Mouse (Mus musculus): ENCODE measurements around the gene Pdia5. TPM values are rescaled to one million over a fixed set of nuclear protein-coding genes. Genes with fewer than 3 reads are reported as not detected.

Pdia5 gene
- polyA plus RNA-seq, 1 experiment, result 18.0 TPM

DNA sequence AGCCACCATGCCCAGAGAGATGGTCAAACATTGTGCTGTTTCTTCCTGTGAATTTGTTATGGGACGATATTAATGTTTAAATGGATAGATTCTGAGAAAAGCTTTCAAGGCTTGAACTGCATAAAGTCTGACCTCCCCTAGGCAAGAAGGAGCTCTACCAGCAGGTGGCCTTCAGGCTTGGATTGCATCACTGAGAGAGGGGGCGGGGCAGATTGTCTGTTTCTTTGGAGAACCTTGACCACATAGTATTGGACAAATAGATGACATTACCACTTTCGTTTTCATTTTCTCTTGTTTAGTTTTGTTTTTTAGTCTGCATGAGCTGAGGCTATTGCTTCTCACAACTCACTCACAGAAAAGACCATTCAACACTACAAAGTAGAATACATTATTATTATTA lies 111.3 kb downstream of the Pdia5 start:
- no peak for TF ChIP-seq USF1 (IDR thresholded peaks at IDR 0.05; ENCODE audit: low read depth)
- TF ChIP-seq CEBPB (IDR thresholded peaks at IDR 0.05; ENCODE audit: low read depth), result peak; percentile 57
- no peaks in the 10 kb centered on the region for H3K79me3 ChIP-seq (ENCODE audit: low read depth)
- no peak overlapping the region for H3K4me3 ChIP-seq (ENCODE audit: insufficient read depth, poor library complexity, severe bottlenecking)
- H3K36me3 ChIP-seq (ENCODE audit: control insufficient read depth, insufficient read depth), result no peaks in the 10 kb centered on the region
- no peaks in the 10 kb centered on the region for H3K27me3 ChIP-seq (ENCODE audit: control insufficient read depth, insufficient read depth, insufficient read length)
- no peaks in the 10 kb centered on the region for H3K79me2 ChIP-seq (ENCODE audit: control insufficient read depth, insufficient read depth)
- H3ac ChIP-seq (ENCODE audit: control insufficient read depth, insufficient read length, low read depth), result no peak overlapping the region

DNA sequence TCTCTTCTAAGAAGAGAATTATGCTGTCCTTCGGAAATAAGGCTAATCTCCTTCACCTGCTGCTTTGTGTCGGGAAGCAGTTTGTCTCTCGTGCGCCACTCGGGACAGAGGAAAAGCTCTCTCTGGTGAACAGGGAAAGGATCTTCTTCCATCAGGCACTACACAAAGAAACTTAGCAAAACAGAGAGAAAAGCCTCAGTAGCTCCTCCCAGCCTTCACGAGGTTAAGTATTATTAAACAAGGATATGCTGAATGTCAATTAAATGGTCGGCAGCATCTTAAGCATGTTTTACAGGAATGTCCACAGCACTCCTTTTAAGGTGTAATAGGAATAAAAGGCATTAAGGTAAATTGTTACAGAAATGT lies 126.6 kb downstream of the Pdia5 start:
- Histone ChIP-seq H3ac (ENCODE audit: control insufficient read depth, insufficient read length, low read depth) (no peak overlapping the region), H3K4me3 (ENCODE audit: insufficient read depth, poor library complexity, severe bottlenecking) (peak overlapping the region; percentile 69), H3K27me3 (ENCODE audit: control insufficient read depth, insufficient read depth, insufficient read length) (no peaks in the 10 kb centered on the region), H3K79me3 (ENCODE audit: low read depth) (no peaks in the 10 kb centered on the region), H3K79me2 (ENCODE audit: control insufficient read depth, insufficient read depth) (peaks cover 9% of the 10 kb centered on the region), H3K36me3 (ENCODE audit: control insufficient read depth, insufficient read depth) (no peaks in the 10 kb centered on the region)
- TF ChIP-seq MYOG (IDR thresholded peaks at IDR 0.05; ENCODE audit: control insufficient read depth, extremely low read depth, insufficient read length) (no peak), CTCF (IDR thresholded peaks at IDR 0.05; ENCODE audit: control insufficient read depth, insufficient read depth, insufficient read length) (no peak), MYOD1 (IDR thresholded peaks at IDR 0.05; ENCODE audit: control insufficient read depth, insufficient read length, low read depth) (no peak), FOSL1 (IDR thresholded peaks at IDR 0.05; ENCODE audit: insufficient read depth, low read length, poor library complexity, severe bottlenecking) (no peak), CEBPB (IDR thresholded peaks at IDR 0.05; ENCODE audit: low read depth) (no peak), USF1 (IDR thresholded peaks at IDR 0.05; ENCODE audit: low read depth) (no peak), MAX (IDR thresholded peaks at IDR 0.05) (no peak)

DNA sequence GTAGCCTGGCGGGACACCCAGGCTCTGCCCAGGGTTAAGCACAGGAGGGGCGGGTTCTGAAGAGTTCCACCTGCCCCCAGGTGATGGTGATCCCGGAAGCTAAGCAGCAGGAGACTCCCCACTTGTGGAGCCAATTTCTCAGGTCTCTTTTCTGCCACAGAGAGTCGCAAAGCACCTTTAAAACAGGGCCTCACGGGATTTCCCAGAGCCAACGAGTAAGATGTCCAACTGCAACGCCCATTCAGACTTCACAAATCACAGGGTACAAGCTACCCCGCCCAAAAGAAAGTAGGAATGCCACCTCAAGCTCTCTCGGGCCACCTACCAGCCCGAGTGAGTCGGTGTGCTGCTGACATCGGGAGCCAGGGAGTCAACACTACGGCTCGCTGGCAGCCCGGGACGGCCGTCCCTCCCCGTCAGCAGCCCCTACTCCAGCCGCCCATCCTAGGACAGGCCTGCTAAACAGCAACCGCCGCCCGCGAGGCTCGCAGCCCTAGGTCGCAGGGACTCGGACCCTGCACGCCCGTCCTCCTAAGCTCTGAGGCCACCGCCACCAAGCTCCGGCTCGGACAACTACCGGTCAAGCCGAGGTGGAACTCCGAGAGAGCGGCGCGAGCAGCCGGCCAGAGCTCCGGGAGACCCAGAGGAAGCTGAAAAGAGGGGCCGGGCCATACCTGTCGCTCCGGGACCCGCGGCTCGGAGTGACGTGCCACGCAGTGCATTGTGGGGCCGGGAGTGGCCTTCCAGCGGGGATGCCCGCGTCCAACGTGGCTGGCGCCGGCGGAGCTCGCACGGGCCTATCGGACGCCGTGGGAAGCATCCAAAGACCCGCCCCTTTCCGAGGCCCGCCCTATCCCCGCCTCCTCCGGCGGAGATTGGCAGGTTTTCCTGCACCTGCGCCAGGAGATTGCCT lies 127.3 kb downstream of the Pdia5 start, which contains the start of gene Sec22a:
Gene Sec22a, minus strand, starts transcription at position 769 of the 913 bp plus-strand sequence.
- Histone ChIP-seq H3K36me3 (ENCODE audit: control insufficient read depth, insufficient read depth) (no peaks in the 10 kb centered on the region), H3ac (ENCODE audit: control insufficient read depth, insufficient read length, low read depth) (peak within 1 kb of the TSS; percentile 80), H3K4me3 (ENCODE audit: insufficient read depth, poor library complexity, severe bottlenecking) (peak within 1 kb of the TSS; percentile 69), H3K79me2 (ENCODE audit: control insufficient read depth, insufficient read depth) (peaks cover 9% of the 10 kb centered on the region), H3K27me3 (ENCODE audit: control insufficient read depth, insufficient read depth, insufficient read length) (no peaks in the 10 kb centered on the region), H3K79me3 (ENCODE audit: low read depth) (no peaks in the 10 kb centered on the region)
- TF ChIP-seq MAX (IDR thresholded peaks at IDR 0.05) (no peak), FOSL1 (IDR thresholded peaks at IDR 0.05; ENCODE audit: insufficient read depth, low read length, poor library complexity, severe bottlenecking) (no peak), USF1 (IDR thresholded peaks at IDR 0.05; ENCODE audit: low read depth) (no peak), CTCF (IDR thresholded peaks at IDR 0.05; ENCODE audit: control insufficient read depth, insufficient read depth, insufficient read length) (no peak), CEBPB (IDR thresholded peaks at IDR 0.05; ENCODE audit: low read depth) (no peak), MYOG (IDR thresholded peaks at IDR 0.05; ENCODE audit: control insufficient read depth, extremely low read depth, insufficient read length) (no peak), MYOD1 (IDR thresholded peaks at IDR 0.05; ENCODE audit: control insufficient read depth, insufficient read length, low read depth) (no peak)

DNA sequence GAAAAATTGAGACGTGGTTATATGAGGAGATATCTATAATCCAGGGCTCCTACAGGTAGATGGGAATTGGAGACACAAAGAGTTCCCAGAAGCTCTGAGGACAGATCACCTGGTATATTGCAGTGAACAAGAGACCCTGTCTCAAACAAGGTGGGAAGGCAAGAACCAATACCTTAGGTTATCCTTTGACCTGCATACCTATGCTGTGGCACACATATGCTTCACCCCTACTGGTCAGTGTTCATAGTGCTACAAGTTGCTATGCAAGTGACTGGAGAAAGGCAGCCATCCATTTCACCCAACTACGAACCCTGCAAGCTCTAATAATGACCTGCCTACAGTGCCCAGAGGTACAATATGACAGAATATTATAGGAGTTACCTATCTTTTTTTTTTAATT lies 128.5 kb downstream of the Pdia5 start:
- no peak for TF ChIP-seq CTCF (IDR thresholded peaks at IDR 0.05; ENCODE audit: control insufficient read depth, insufficient read depth, insufficient read length)
- H3K27me3 ChIP-seq (ENCODE audit: control insufficient read depth, insufficient read depth, insufficient read length), result no peaks in the 10 kb centered on the region
- no peaks in the 10 kb centered on the region for H3K36me3 ChIP-seq (ENCODE audit: control insufficient read depth, insufficient read depth)
- H3K79me3 ChIP-seq (ENCODE audit: low read depth), result no peaks in the 10 kb centered on the region
- no peak overlapping the region for H3ac ChIP-seq (ENCODE audit: control insufficient read depth, insufficient read length, low read depth)
- H3K79me2 ChIP-seq (ENCODE audit: control insufficient read depth, insufficient read depth), result peaks cover 9% of the 10 kb centered on the region
- H3K4me3 ChIP-seq (ENCODE audit: insufficient read depth, poor library complexity, severe bottlenecking), result no peak overlapping the region

DNA sequence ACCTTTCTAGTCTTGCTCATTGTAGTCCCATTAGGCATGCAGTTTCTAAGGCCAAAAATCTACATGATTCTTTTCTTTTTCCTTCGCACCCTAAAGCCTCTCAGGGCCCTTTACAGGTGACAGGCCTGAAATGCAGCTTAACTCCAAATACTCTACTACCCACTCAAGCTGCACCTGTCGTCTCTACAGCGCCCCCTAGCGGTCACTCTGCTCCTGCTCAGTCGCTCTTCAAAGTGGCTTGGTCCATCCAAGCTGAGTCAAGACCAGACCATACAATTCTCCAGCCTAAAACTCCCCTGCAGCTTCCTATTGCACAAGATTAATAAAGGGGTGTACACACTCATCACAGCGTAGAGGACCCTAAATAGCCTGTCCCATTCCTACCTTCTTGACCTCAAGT lies 130.1 kb downstream of the Pdia5 start:
- H3ac ChIP-seq (ENCODE audit: control insufficient read depth, insufficient read length, low read depth), result no peak overlapping the region
- no peaks in the 10 kb centered on the region for H3K36me3 ChIP-seq (ENCODE audit: control insufficient read depth, insufficient read depth)
- no peaks in the 10 kb centered on the region for H3K79me3 ChIP-seq (ENCODE audit: low read depth)
- no peak overlapping the region for H3K4me3 ChIP-seq (ENCODE audit: insufficient read depth, poor library complexity, severe bottlenecking)
- TF ChIP-seq USF1 (IDR thresholded peaks at IDR 0.05; ENCODE audit: low read depth), result no peak
- TF ChIP-seq MYOD1 (IDR thresholded peaks at IDR 0.05; ENCODE audit: control insufficient read depth, insufficient read length, low read depth), result no peak
- no peak for TF ChIP-seq CEBPB (IDR thresholded peaks at IDR 0.05; ENCODE audit: low read depth)
- TF ChIP-seq MAX (IDR thresholded peaks at IDR 0.05), result no peak
- TF ChIP-seq FOSL1 (IDR thresholded peaks at IDR 0.05; ENCODE audit: insufficient read depth, low read length, poor library complexity, severe bottlenecking), result no peak
- peak; percentile 7 for TF ChIP-seq CTCF (IDR thresholded peaks at IDR 0.05; ENCODE audit: control insufficient read depth, insufficient read depth, insufficient read length)
- TF ChIP-seq MYOG (IDR thresholded peaks at IDR 0.05; ENCODE audit: control insufficient read depth, extremely low read depth, insufficient read length), result no peak
- peaks cover 9% of the 10 kb centered on the region for H3K79me2 ChIP-seq (ENCODE audit: control insufficient read depth, insufficient read depth)
- no peaks in the 10 kb centered on the region for H3K27me3 ChIP-seq (ENCODE audit: control insufficient read depth, insufficient read depth, insufficient read length)

DNA sequence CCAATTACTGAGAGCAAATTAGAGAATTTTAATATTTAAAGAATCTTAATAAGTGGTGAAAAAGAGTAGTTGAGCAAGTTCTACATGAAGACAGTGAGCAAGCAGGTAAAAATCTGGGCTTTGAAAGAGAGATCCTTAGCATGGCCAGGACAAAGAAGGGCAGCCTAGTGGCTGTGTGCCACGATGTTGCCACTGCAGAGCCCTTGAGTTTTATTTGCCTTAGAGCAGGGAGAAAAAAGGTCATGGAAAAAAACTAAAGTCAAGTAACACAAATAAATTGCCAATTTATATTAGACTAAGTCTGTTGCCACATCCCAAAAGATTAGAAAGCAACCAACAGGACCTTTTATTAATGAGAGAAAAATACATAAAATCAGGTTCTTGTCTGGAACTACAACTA lies 133.2 kb downstream of the Pdia5 start:
- TF ChIP-seq FOSL1 (IDR thresholded peaks at IDR 0.05; ENCODE audit: insufficient read depth, low read length, poor library complexity, severe bottlenecking), result no peak
- H3K79me2 ChIP-seq (ENCODE audit: control insufficient read depth, insufficient read depth), result peaks cover under 1% of the 10 kb centered on the region
- H3ac ChIP-seq (ENCODE audit: control insufficient read depth, insufficient read length, low read depth), result no peak overlapping the region
- no peaks in the 10 kb centered on the region for H3K79me3 ChIP-seq (ENCODE audit: low read depth)
- no peaks in the 10 kb centered on the region for H3K27me3 ChIP-seq (ENCODE audit: control insufficient read depth, insufficient read depth, insufficient read length)
- H3K4me3 ChIP-seq (ENCODE audit: insufficient read depth, poor library complexity, severe bottlenecking), result no peak overlapping the region
- H3K36me3 ChIP-seq (ENCODE audit: control insufficient read depth, insufficient read depth), result no peaks in the 10 kb centered on the region

Small RNA genes lying within 50 kb of the gene (microRNA-seq; reads per million reads assigned to microRNA genes)
- not detected for gene Gm25548 (ENCODE audit: borderline microRNAs expressed)

Other genes starting within 250 kb of the Pdia5 start
- gene Sec22a, start 127.0 kb downstream of the Pdia5 start, polyA plus RNA-seq (2012; fragmentation: generic; extraction: Trizol), result 8.2 TPM
- not detected for gene Sema5b, start 50.3 kb upstream of the Pdia5 start, polyA plus RNA-seq (2012; fragmentation: generic; extraction: Trizol)

All from C2C12 (cell line).